Mouse (Mus musculus): ENCODE data around the gene Nccrp1.

DNA sequence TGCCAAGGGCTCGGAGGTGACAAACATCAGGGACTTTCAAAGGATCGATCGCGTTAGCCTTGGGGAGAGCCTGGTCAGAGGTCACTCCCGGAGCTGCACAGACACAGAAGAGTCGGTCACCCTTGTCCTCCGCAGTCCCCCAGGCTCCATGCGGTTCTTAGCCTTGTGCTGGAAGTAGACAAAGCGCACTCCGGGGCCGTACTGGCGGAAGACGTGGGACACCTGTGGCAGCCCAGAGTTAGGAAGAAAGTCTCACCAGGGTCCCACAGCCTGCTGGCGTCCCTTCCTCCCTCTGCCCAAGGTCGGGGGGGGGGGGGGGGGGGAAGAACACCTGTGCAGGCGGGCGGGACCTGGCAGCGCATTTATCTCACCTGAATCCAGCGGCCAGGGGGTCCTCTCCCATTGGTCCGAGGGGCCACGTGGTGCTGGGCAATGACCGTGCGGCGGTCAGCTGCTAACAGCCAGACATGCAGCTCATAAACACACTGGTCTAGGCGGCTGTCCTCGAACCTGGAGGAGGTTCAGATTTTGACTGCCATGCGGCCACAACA, 2.9 kb downstream of the Nccrp1 start:
- no peak for TF ChIP-seq CTCF (IDR thresholded peaks at IDR 0.05; ENCODE audit: borderline replicate concordance, insufficient read depth, low read length)
- no peak for TF ChIP-seq POLR2A (IDR thresholded peaks at IDR 0.05; ENCODE audit: low read depth, low read length)

Measured in embryonic fibroblast, embryonic 13.5 days (primary cell).